In the genomic region with DNA sequence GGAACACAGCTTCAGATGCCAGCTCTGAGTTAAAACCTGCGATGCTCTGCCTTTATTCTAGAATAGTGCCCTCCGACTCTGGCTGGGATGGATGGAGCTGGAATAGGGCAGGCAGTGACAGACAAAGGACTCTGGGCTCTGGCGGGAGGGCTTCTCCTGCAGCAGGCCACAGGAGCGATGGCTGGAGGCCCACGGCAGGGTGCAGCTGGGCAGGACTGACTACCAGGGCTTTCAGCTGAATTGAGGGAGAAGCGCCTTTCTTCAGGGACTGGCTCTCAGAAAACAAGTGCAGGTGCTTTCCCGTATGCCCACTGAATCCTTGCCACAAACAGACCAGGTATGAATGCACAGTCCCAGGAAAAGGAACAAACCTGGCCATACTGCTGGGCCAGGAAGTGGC, we compare ENCODE assay signal across 8 mouse cellular contexts. TPM values are rescaled to one million over a fixed set of nuclear protein-coding genes. Genes with fewer than 3 reads are reported as not detected.
DNase-seq lines count a peak whose midpoint lies in the region; ATAC-seq and TF ChIP-seq lines count a peak whose summit lies in the region.

No protein-coding gene starts in this region.

- DNase-seq in heart, adult 11 months = no peak
- DNase-seq in midbrain, embryonic 10.5 days (ENCODE audit: low spot score) = no peak
- no peak for DNase-seq in midbrain, embryonic 11.5 days (ENCODE audit: low spot score, missing footprints)
- peak; percentile 19 for DNase-seq in hindbrain, postnatal 0 days (ENCODE audit: low spot score)
- no peak for DNase-seq in thymus, adult 18-20 months
- DNase-seq in right cerebral cortex, postnatal 14 days = no peak

- 0 out of 2 replicates have a peak, but pooled peaks have one; percentile 35 for ATAC-seq in heart, embryonic 12.5 days (ENCODE audit: insufficient number of reproducible peaks, low FRiP score)
- ATAC-seq in midbrain, embryonic 11.5 days (ENCODE audit: low FRiP score) = no peak
- peak; percentile 71 for ATAC-seq in hindbrain, postnatal 0 days
- no peak for ATAC-seq in neural tube, embryonic 14.5 days (ENCODE audit: low read depth)

- no peaks in the 10 kb centered on the region for H3K9me3 ChIP-seq in heart, embryonic 12.5 days (replicated peaks)
- no peaks in the 10 kb centered on the region for H3K9me3 ChIP-seq in midbrain, embryonic 10.5 days (replicated peaks)
- H3K9me3 ChIP-seq in midbrain, embryonic 11.5 days (ENCODE audit: control insufficient read depth, low read length) = no peaks in the 10 kb centered on the region
- H3K9me3 ChIP-seq in hindbrain, postnatal 0 days (ENCODE audit: low read length) = no peaks in the 10 kb centered on the region
- H3K9me3 ChIP-seq in neural tube, embryonic 14.5 days (ENCODE audit: control insufficient read depth, low read length) = no peaks in the 10 kb centered on the region

- H3K27ac ChIP-seq in heart, embryonic 12.5 days (ENCODE audit: poor library complexity, severe bottlenecking) = no peak overlapping the region
- peak overlapping the region; percentile 74 for H3K27ac ChIP-seq in midbrain, embryonic 10.5 days (replicated peaks)
- H3K27ac ChIP-seq in midbrain, embryonic 11.5 days (ENCODE audit: low read depth, low read length) = no peak overlapping the region
- peak overlapping the region; percentile 95 for H3K27ac ChIP-seq in hindbrain, postnatal 0 days
- H3K27ac ChIP-seq in neural tube, embryonic 14.5 days (ENCODE audit: low read depth, low read length) = no peak overlapping the region

- H3K36me3 ChIP-seq in heart, embryonic 12.5 days = peaks cover 70% of the 10 kb centered on the region
- H3K36me3 ChIP-seq in midbrain, embryonic 10.5 days = peaks cover 96% of the 10 kb centered on the region
- peaks cover 14% of the 10 kb centered on the region for H3K36me3 ChIP-seq in midbrain, embryonic 11.5 days (ENCODE audit: control insufficient read depth, insufficient read depth, low read length)
- peaks cover 41% of the 10 kb centered on the region; the same call in 1 of the 2 replicates for H3K36me3 ChIP-seq in hindbrain, postnatal 0 days (ENCODE audit: insufficient read depth, low read length)
- peaks cover 48% of the 10 kb centered on the region for H3K36me3 ChIP-seq in neural tube, embryonic 14.5 days (ENCODE audit: control insufficient read depth, insufficient read depth, low read length)

- no peak for TF ChIP-seq CTCF in hindbrain, postnatal 0 days (IDR thresholded peaks at IDR 0.05; ENCODE audit: low read depth)

- WGBS in heart, embryonic 12.5 days = 88% methylated on average over 7 of the region's 7 CpGs
- WGBS in midbrain, embryonic 10.5 days = 84% methylated on average over 7 of the region's 7 CpGs
- 81% methylated on average over 7 of the region's 7 CpGs for WGBS in midbrain, embryonic 11.5 days
- 70% methylated on average over 7 of the region's 7 CpGs for WGBS in hindbrain, postnatal 0 days
- WGBS in neural tube, embryonic 14.5 days = 84% methylated on average over 7 of the region's 7 CpGs

- H3K4me2 ChIP-seq in heart, embryonic 12.5 days = no peak overlapping the region
- H3K4me2 ChIP-seq in midbrain, embryonic 11.5 days = no peak overlapping the region
- H3K4me2 ChIP-seq in hindbrain, postnatal 0 days (ENCODE audit: low read depth, low read length) = no peak overlapping the region
- H3K4me2 ChIP-seq in neural tube, embryonic 14.5 days (ENCODE audit: low read depth, low read length) = no peak overlapping the region

- peak overlapping the region; percentile 47 for H3K9ac ChIP-seq in heart, embryonic 12.5 days
- no peak overlapping the region for H3K9ac ChIP-seq in midbrain, embryonic 11.5 days (ENCODE audit: low read length)
- peak overlapping the region; percentile 56 for H3K9ac ChIP-seq in hindbrain, postnatal 0 days (replicated peaks; ENCODE audit: low read length)
- 0 out of 2 replicates have a peak overlapping the region, but pooled peaks have one; percentile 5 for H3K9ac ChIP-seq in neural tube, embryonic 14.5 days (replicated peaks; ENCODE audit: low read depth, low read length)

- H3K4me3 ChIP-seq in heart, embryonic 12.5 days = no peak overlapping the region
- no peak overlapping the region for H3K4me3 ChIP-seq in midbrain, embryonic 10.5 days
- no peak overlapping the region for H3K4me3 ChIP-seq in midbrain, embryonic 11.5 days (ENCODE audit: low read depth, low read length)
- no peak overlapping the region for H3K4me3 ChIP-seq in hindbrain, postnatal 0 days (ENCODE audit: low read length)
- H3K4me3 ChIP-seq in neural tube, embryonic 14.5 days (ENCODE audit: low read depth, low read length) = no peak overlapping the region

- no peaks in the 10 kb centered on the region for H3K27me3 ChIP-seq in heart, embryonic 12.5 days (replicated peaks)
- H3K27me3 ChIP-seq in midbrain, embryonic 10.5 days (ENCODE audit: low read depth, poor library complexity, severe bottlenecking) = no peaks in the 10 kb centered on the region
- H3K27me3 ChIP-seq in midbrain, embryonic 11.5 days (ENCODE audit: control insufficient read depth, insufficient read depth, low read length) = no peaks in the 10 kb centered on the region
- no peaks in the 10 kb centered on the region for H3K27me3 ChIP-seq in hindbrain, postnatal 0 days (ENCODE audit: insufficient read depth, low read length)
- no peaks in the 10 kb centered on the region for H3K27me3 ChIP-seq in neural tube, embryonic 14.5 days (ENCODE audit: control insufficient read depth, insufficient read depth, low read length)

- H3K4me1 ChIP-seq in heart, embryonic 12.5 days (replicated peaks) = peaks cover 5% of the 10 kb centered on the region; the same call in 1 of the 2 replicates
- peaks cover 12% of the 10 kb centered on the region for H3K4me1 ChIP-seq in midbrain, embryonic 10.5 days
- peaks cover 2% of the 10 kb centered on the region; the same call in 1 of the 2 replicates for H3K4me1 ChIP-seq in midbrain, embryonic 11.5 days (ENCODE audit: control insufficient read depth, insufficient read depth, low read length)
- H3K4me1 ChIP-seq in hindbrain, postnatal 0 days (ENCODE audit: insufficient read depth, low read length) = 0 out of 2 replicates have a peak, but pooled peaks cover 8% of the 10 kb centered on the region
- H3K4me1 ChIP-seq in neural tube, embryonic 14.5 days (ENCODE audit: control insufficient read depth, insufficient read depth, low read length) = no peaks in the 10 kb centered on the region

RNA-seq across cellular contexts. Expression of gene 2310022B05Rik, which starts 13.9 kb away (rescaled TPM):
- polyA plus RNA-seq in heart, embryonic 12.5 days (2016; fragmentation: Nextera tagmentation; extraction: Ambion mirVana) = 49.1 and 52.5 TPM in 2 replicates
- 17.5 and 17.7 TPM in 2 replicates for polyA plus RNA-seq in midbrain, embryonic 10.5 days (2016; fragmentation: Nextera tagmentation; extraction: Ambion mirVana)
- 17.4 and 21.2 TPM in 2 replicates for polyA plus RNA-seq in midbrain, embryonic 11.5 days (2014; fragmentation: Nextera tagmentation; extraction: Ambion mirVana)
- total RNA-seq in hindbrain, postnatal 0 days (2014; rRNA removed) = 100 and 106 TPM in 2 replicates
- polyA plus RNA-seq in hindbrain, postnatal 0 days (2015; fragmentation: Nextera tagmentation; extraction: Ambion mirVana) = 27.0 and 30.2 TPM in 2 replicates
- polyA plus RNA-seq in neural tube, embryonic 14.5 days (2014; fragmentation: Nextera tagmentation; extraction: Ambion mirVana) = 21.9 and 25.2 TPM in 2 replicates

RNA-seq across cellular contexts. Expression of gene Ttc13, which starts 44.7 kb away (rescaled TPM):
- polyA plus RNA-seq in heart, embryonic 12.5 days (2016; fragmentation: Nextera tagmentation; extraction: Ambion mirVana) = 42.8 and 43.3 TPM in 2 replicates
- 53.3 and 56.0 TPM in 2 replicates for polyA plus RNA-seq in midbrain, embryonic 10.5 days (2016; fragmentation: Nextera tagmentation; extraction: Ambion mirVana)
- polyA plus RNA-seq in midbrain, embryonic 11.5 days (2014; fragmentation: Nextera tagmentation; extraction: Ambion mirVana) = 61.5 and 62.7 TPM in 2 replicates
- total RNA-seq in hindbrain, postnatal 0 days (2014; rRNA removed) = 63.1 and 64.2 TPM in 2 replicates
- polyA plus RNA-seq in hindbrain, postnatal 0 days (2015; fragmentation: Nextera tagmentation; extraction: Ambion mirVana) = 57.5 and 58.6 TPM in 2 replicates
- polyA plus RNA-seq in neural tube, embryonic 14.5 days (2014; fragmentation: Nextera tagmentation; extraction: Ambion mirVana) = 70.9 and 73.9 TPM in 2 replicates

RNA-seq across cellular contexts. Expression of gene Arv1, which starts 44.9 kb away (rescaled TPM):
- polyA plus RNA-seq in heart, embryonic 12.5 days (2016; fragmentation: Nextera tagmentation; extraction: Ambion mirVana) = 20.2 and 21.3 TPM in 2 replicates
- 35.4 and 36.5 TPM in 2 replicates for polyA plus RNA-seq in midbrain, embryonic 10.5 days (2016; fragmentation: Nextera tagmentation; extraction: Ambion mirVana)
- 31.1 and 33.0 TPM in 2 replicates for polyA plus RNA-seq in midbrain, embryonic 11.5 days (2014; fragmentation: Nextera tagmentation; extraction: Ambion mirVana)
- 11.1 and 17.5 TPM in 2 replicates for total RNA-seq in hindbrain, postnatal 0 days (2014; rRNA removed)
- 31.5 and 33.5 TPM in 2 replicates for polyA plus RNA-seq in hindbrain, postnatal 0 days (2015; fragmentation: Nextera tagmentation; extraction: Ambion mirVana)
- polyA plus RNA-seq in neural tube, embryonic 14.5 days (2014; fragmentation: Nextera tagmentation; extraction: Ambion mirVana) = 38.0 and 39.3 TPM in 2 replicates

Comparison
In these comparisons a context has a peak if more than half of its experiments do, and no peak if none do; other contexts are left out.
1. H3K27ac ChIP-seq: peak in midbrain, embryonic 10.5 days (single experiment) and hindbrain, postnatal 0 days (single experiment); none in heart, embryonic 12.5 days (single experiment), midbrain, embryonic 11.5 days (single experiment) and neural tube, embryonic 14.5 days (single experiment).
2. ATAC-seq: peak in heart, embryonic 12.5 days (single experiment) and hindbrain, postnatal 0 days (single experiment); none in midbrain, embryonic 11.5 days (single experiment) and neural tube, embryonic 14.5 days (single experiment).